In genomic region chr15:93259933-93260332, GRCm38 (mm10) we compare ENCODE assay signal across 15 mouse cellular contexts.
"Had no signal": no experiment of that assay in that cellular context is flagged by ENCODE, and none has a peak within 500 bp of the region (broad histone marks: within the 10 kb centered on the region; RNA-seq: fewer than 3 reads in every experiment).

No protein-coding gene starts in this region.

- DNase-seq: gastrocnemius, postnatal 14 days; gastrocnemius, postnatal 36 days; heart, adult 2 months; heart, postnatal 4 days; kidney, adult 18-20 months; kidney, adult 8-10 months; kidney, postnatal 10 days; kidney, postnatal 25 days; kidney, postnatal 4 days; left cerebral cortex, postnatal 4 days; liver, embryonic 13.5 days had no signal

- ATAC-seq: hindbrain, embryonic 16.5 days; inflammation-experienced regulatory T-cells, adult 6 months; intestine, embryonic 15.5 days; intestine, postnatal 0 days had no signal
